Mouse (Mus musculus): ENCODE data around the gene Fhl2. TPM values are rescaled to one million over a fixed set of nuclear protein-coding genes. Genes with fewer than 3 reads are reported as not detected.
"Not testable (repeated sequence)": the region's sequence is repeated elsewhere in the genome, so short reads cannot be mapped to it uniquely, and the experiment has no call there.

Gene Fhl2
- total RNA-seq, 1 experiment from 2014 or later, result not detected

DNA sequence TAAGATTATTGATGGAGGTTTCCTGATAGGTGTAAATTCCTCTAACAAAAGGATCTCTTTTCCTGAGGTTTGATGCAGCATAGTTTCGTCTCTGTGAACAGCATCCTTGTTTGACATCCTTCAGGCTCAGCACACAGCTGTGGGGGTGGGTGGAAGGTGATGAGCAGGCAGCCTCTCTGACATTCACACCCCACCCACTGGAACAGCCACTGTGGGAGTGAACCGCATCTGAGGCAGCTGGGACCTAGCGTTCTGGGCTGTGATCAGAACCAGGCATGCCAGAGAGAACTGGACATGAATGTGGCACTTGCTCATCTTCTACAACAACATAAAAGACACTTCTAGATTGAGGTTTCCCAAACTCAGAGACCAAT, 3.1 kb upstream of the Fhl2 start:
- ATAC-seq (replicated peaks in 1 of 2; ENCODE audit: insufficient read depth in 1 of 2, low FRiP score in 2 of 2, low TSS enrichment in 1 of 2, low read depth in 1 of 2, poor library complexity in 2 of 2, severe bottlenecking in 2 of 2), result no peak

DNA sequence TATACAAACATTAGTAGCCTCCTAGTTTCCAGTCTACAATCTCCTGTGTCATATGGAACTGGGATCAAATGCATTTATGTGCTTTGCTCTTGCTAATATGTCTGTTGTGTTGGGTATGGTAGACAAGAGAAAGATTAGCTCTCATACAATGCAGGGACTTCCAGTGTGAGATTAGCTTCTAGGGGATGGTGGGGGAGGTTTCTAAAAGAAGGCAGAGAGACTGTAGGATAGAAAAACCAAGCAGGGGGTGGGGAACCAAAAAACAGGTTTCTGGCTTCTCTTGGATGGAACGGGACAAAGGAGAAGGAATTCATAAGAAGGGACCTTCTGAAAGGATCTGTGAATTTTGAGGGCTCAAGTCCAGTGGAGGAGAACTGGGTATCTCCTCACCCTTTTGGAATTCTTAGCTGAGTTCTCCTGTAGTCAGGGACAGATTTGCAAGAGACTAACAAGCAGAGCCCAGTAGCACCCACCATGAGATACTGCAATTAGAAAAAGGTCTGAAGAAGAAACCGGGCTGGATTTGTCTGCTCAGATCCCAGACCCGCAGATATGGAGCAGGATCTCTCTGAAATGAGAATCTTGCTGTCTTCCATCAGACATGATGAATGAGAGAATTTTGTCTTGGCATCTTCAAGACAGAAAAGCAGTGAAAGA, 2.6 kb upstream of the Fhl2 start:
- no peak for ATAC-seq (replicated peaks in 1 of 2; ENCODE audit: insufficient read depth in 1 of 2, low FRiP score in 2 of 2, low TSS enrichment in 1 of 2, low read depth in 1 of 2, poor library complexity in 2 of 2, severe bottlenecking in 2 of 2)

DNA sequence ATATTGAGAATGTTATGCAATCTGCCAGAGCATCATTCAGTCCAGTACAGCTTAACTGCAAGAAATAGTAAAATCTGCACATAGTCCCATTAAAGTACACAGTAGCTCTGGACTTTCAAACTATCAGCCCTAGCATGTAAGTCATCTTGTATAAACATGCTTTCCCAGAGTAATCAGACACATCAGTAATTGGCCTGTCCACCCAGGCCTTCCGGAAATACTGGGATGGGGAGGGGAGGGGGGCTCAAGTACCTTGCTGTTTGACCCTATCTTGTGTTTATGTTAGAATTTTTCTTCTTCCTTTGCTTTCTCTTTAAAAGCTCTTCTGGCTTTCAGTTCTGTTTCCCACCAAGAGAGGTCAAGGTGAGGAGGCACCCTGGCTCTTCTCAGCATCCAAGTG, 725 bp downstream of the Fhl2 start:
- no peak for ATAC-seq (replicated peaks in 1 of 2; ENCODE audit: insufficient read depth in 1 of 2, low FRiP score in 2 of 2, low TSS enrichment in 1 of 2, low read depth in 1 of 2, poor library complexity in 2 of 2, severe bottlenecking in 2 of 2)

DNA sequence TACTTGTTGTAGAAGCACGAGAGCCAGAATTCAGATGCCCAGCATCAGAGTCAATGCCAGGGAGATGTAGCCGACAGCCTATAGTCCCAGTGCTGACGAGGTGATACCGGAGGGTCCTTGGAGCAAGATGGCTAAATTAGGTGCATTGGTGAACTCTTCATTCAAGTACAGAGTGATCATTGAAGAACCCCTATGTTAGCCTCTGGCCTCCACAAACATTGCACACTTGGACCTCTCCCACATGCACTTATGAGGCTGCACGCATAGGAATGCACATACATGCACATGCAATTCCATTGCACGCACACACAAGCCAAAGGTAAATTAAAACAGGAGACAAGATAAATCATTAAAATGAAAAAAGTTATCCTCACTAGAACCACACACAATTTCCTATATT, 3.4 kb downstream of the Fhl2 start:
- ATAC-seq (replicated peaks in 1 of 2; ENCODE audit: insufficient read depth in 1 of 2, low FRiP score in 2 of 2, low TSS enrichment in 1 of 2, low read depth in 1 of 2, poor library complexity in 2 of 2, severe bottlenecking in 2 of 2), result no peak

DNA sequence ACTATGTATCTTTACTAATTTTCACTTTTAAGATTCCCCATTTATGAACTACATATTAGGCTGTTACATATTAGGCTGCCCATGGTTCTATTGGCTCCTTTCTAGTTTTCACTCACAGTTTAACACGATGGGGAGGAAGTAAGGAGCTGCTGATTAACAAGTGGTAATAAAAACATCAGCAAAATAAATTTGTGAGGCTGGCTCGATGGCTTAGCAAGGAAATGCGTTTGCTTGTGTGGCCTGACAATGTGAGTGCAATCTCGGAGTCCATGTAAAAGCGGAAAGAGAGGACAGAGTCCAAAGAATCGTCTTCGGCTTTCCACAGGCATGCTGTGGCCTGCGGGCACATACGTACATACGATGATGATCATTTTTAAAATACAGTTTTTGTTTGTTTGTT, 4.3 kb downstream of the Fhl2 start:
- ATAC-seq (replicated peaks in 1 of 2; ENCODE audit: insufficient read depth in 1 of 2, low FRiP score in 2 of 2, low TSS enrichment in 1 of 2, low read depth in 1 of 2, poor library complexity in 2 of 2, severe bottlenecking in 2 of 2), result 0 out of 4 replicates have a peak, but pooled peaks of 1 of the 2 experiments have one; percentile 22

DNA sequence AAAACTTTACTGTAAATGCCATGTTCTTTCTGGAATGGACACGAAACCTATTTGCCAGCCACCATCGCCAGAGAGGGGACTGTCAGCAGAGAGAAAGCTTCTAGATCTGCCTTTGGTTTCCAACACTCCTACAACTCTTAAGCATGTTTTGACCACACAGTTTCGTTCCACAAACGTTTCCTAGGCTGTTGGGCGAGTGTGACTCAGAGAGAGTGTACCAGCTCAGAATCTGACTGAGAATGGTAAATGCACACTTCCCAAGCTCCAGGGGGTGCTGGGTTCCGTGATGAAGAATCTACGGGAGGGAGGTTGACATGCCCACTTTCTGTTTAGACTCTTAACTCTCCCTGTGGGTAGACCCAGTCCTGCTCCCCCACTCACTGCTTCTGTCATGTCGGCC, 5.7 kb downstream of the Fhl2 start:
- ATAC-seq (replicated peaks in 1 of 2; ENCODE audit: insufficient read depth in 1 of 2, low FRiP score in 2 of 2, low TSS enrichment in 1 of 2, low read depth in 1 of 2, poor library complexity in 2 of 2, severe bottlenecking in 2 of 2), result no peak

DNA sequence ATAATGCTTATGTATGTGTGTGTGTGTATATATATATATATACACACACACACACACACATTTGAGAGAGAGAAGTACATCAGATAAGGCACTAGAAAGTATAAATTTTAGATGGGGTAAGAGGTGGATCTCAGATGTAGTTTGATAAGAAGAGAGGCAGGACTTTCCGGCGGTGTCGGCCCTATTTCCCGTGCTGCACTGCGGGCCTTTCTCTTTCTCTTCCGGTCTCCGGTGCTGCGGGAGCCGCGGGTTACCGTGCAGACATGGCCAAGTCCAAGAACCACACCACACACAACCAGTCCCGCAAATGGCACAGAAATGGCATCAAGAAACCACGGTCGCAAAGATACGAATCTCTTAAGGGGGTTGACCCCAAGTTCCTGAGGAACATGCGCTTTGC, 7.9 kb downstream of the Fhl2 start:
- ATAC-seq (replicated peaks in 1 of 2; ENCODE audit: insufficient read depth in 1 of 2, low FRiP score in 2 of 2, low TSS enrichment in 1 of 2, low read depth in 1 of 2, poor library complexity in 2 of 2, severe bottlenecking in 2 of 2), result not testable (repeated sequence)

DNA sequence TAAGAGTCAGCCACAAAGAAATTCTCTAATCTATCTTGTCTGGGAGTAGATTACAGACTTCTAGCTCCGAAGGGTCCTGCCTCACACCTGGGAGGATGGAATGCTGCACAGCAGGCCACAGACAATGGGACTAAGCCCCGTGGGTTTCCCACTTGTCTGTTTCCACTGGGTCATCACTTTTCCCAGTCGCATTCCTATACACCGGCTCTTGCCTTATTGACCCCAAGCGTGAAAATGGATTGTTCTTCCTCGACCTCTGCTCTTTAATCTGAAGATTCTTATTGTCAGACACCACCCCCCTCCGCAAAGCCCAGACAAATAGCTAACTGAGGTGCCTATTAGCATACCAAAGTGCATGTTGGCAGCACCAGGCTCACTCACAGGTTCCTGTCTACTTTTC, 10.4 kb downstream of the Fhl2 start:
- no peak for ATAC-seq (replicated peaks in 1 of 2; ENCODE audit: insufficient read depth in 1 of 2, low FRiP score in 2 of 2, low TSS enrichment in 1 of 2, low read depth in 1 of 2, poor library complexity in 2 of 2, severe bottlenecking in 2 of 2)

DNA sequence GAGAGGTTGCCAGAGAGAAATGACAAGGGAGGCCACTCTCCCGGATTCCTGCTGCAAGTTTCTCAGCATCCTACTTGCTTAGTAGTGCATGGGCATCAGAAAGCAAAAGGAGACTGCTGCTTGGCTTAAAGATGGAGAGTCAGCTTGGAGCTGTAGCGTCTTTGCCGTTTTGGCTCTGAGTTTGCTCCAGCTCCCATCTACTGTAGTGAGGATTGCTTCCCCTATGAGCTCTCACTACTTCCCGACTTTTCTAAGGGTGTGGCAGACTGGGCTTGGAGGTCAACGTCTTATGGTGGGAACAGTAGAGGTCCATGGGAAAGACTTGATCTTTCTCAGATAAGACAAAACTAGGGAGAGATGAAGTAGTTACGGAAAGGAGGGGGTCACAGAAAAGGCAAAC, 15.9 kb downstream of the Fhl2 start:
- ATAC-seq (replicated peaks in 1 of 2; ENCODE audit: insufficient read depth in 1 of 2, low FRiP score in 2 of 2, low TSS enrichment in 1 of 2, low read depth in 1 of 2, poor library complexity in 2 of 2, severe bottlenecking in 2 of 2), result no peak

DNA sequence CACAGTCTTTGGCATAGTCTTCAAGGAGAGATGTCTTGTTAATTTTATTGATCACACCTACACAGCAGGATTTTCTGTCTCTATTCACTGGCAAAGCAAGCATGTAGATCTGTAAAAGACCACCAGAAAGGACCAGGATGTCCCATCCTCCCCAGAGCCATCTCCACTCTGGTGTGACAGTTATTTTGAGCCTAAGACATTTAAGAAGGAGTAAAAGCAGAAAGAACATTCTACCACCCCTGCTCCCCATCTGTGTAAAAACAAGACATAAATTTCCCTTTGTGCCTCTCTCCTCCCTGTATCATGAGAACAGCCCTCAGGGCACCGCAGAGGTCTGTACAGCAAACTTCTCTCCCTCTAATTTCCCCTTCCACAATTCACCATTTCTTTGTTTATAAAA, 18.0 kb downstream of the Fhl2 start:
- ATAC-seq (replicated peaks in 1 of 2; ENCODE audit: insufficient read depth in 1 of 2, low FRiP score in 2 of 2, low TSS enrichment in 1 of 2, low read depth in 1 of 2, poor library complexity in 2 of 2, severe bottlenecking in 2 of 2), result no peak

DNA sequence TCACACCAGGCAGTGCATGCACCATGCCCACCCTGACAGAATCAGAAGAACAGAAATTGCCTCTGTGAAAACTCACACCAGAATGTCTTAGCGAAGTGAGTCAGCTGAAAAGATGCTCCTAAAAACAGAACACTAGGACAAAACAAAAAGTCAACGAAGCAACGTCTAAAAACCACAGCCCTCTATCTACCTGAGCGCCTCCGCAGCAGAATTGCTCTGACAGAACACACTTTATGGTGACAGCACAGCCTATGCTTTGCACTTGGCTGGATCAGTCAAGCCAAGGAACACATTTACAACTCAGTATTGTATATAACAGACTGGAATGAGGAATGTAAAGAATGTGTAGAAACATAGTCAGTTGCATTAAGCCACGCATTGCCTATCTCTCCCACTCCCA, 18.4 kb downstream of the Fhl2 start:
- ATAC-seq (replicated peaks in 1 of 2; ENCODE audit: insufficient read depth in 1 of 2, low FRiP score in 2 of 2, low TSS enrichment in 1 of 2, low read depth in 1 of 2, poor library complexity in 2 of 2, severe bottlenecking in 2 of 2), result no peak

DNA sequence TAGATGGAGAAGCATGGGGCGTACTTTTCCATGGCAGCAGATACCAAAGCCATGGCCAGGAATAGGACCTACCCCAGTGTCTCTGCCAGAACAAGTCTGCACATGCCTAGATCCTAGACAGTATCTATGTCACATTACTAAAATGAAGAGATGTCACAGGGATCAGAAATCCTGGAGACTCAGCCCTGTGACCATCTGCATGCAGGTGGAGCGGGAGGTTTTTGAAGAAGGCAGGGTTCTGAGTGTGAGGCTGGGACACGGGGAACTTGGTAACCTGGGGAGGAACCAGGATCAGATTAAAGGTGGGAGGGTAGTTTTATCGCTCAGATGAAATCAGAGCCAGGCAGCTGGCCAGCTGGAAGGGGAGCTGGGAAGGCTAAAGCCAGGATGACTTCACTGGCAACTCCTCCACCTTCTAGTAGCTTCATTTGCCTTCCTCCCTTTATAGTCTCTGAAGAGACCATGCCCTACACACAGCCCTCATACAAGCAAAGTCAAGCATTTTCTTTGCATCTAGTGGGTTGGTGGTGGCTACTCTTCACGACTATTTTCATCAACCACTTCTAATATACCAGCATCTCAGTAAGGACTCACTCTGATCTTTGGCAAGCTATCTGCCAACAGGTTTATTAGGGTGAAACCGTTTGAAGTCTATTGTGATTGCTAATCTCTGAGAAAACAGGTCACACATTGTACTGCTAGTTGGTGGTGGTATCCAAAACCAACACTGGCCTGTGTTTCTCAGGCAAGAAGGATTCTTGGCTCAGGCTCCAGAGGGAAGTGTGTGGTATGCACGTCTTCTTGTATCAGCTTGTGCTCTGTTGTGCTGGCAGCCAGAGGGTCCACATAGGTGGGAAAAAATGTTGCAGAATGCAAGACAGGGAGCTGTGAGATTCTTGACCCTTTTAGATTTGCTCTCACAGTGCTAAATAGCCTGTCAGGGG, 23.2 kb downstream of the Fhl2 start:
- ATAC-seq (replicated peaks in 1 of 2; ENCODE audit: insufficient read depth in 1 of 2, low FRiP score in 2 of 2, low TSS enrichment in 1 of 2, low read depth in 1 of 2, poor library complexity in 2 of 2, severe bottlenecking in 2 of 2), result no peak

DNA sequence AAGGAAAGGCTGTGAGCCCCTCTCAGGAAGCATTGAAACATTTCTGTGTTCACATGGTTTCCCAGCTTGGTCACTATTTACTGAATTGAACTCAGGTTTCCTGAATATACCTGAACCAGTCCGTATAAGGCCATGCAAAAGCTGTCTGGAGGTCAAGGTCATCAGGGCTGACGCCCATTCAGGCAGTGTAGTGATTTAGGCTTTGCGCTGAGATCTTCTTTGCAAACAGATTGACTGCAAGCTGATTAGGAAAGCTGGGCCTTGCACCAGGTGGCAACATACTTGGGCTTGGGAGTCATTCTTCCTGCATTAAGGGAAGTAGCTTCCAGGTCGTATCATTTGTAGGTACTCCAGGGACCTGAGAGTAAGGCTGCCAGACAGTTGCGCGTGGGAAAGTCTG, 25.0 kb downstream of the Fhl2 start:
- no peak for ATAC-seq (replicated peaks in 1 of 2; ENCODE audit: insufficient read depth in 1 of 2, low FRiP score in 2 of 2, low TSS enrichment in 1 of 2, low read depth in 1 of 2, poor library complexity in 2 of 2, severe bottlenecking in 2 of 2)

DNA sequence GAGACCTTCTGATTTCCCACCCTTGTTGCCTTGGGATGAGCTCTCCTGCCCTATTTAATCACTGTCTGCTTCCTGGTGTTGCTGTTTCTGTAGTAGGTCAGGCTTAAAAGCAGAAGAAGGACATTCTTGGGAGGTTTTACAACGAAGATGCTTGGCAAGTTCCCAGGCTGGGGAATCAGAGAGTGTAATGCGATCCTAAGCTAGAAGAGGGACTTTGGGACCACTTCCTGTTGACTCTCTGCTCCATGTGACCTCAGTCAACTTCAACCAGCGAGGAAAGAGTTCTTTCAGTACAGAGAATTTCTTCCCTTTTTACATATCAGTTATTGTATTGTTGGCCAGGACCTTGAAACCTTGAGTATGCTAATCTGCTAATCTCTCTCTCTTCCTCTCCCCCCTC, 25.7 kb downstream of the Fhl2 start:
- peak; percentile 12 to 33; a peak in 1 of 4 replicates for ATAC-seq (replicated peaks in 1 of 2; ENCODE audit: insufficient read depth in 1 of 2, low FRiP score in 2 of 2, low TSS enrichment in 1 of 2, low read depth in 1 of 2, poor library complexity in 2 of 2, severe bottlenecking in 2 of 2)

DNA sequence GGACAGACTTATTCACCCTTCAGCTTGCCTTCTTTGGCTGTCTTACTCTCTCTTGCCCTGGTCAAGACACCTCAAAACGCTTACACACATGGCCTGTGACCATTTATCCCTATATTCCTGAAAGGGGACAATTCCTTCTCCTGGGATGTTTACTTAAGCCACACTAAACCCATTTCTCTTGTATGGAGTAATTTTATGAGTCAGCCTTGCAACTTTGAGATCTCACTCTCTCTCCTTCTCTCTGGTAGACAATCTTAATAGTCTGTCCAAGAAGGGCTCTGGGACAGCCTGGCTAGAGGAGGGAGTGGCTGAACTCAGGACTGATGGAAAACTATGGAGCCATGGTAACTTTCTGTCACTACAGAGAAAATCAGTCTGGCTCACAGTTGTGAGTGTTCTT, 27.1 kb downstream of the Fhl2 start:
- no peak for ATAC-seq (replicated peaks in 1 of 2; ENCODE audit: insufficient read depth in 1 of 2, low FRiP score in 2 of 2, low TSS enrichment in 1 of 2, low read depth in 1 of 2, poor library complexity in 2 of 2, severe bottlenecking in 2 of 2)

DNA sequence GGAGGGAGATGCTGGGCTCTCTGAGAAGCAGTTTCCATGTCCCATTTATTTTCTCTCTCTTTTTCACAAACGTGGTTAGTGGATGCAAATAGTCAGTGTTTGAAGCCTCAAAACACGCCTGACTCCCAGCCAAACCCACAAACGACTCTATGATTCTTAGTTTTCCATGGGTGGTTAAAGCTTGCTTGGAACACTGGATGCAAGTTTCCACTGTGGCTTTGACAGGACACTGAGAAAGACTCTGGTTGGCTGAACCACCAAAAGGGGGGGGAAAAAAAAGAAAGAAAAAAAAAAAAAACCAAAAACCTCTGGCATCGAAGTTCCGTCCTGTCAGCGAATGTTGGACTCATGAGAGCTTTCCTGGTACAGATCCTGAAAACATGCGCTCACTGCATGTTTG, 27.6 kb downstream of the Fhl2 start:
- ATAC-seq (replicated peaks in 1 of 2; ENCODE audit: insufficient read depth in 1 of 2, low FRiP score in 2 of 2, low TSS enrichment in 1 of 2, low read depth in 1 of 2, poor library complexity in 2 of 2, severe bottlenecking in 2 of 2), result peak in 1 of 2 experiments; percentile 10; a peak in 2 of 4 replicates

DNA sequence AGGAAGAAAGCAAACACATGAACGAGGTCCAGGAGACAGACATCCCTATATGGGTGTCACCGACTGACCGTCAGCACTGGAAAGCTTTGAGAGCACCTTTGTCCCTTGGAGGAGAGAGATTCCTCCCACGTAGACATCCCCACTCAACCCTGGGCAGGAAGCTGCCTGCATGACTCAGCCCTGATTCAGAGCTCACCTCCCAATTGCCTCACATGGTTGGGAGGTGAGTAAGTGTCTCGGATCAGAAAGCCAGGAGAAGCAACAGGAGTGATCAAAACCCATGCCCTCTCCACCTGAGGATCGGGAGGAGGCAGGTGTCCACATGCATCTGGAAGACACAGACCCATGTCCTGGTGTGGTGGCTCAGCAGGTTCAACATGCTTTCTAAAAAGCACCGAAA, 28.2 kb downstream of the Fhl2 start:
- no peak for ATAC-seq (replicated peaks in 1 of 2; ENCODE audit: insufficient read depth in 1 of 2, low FRiP score in 2 of 2, low TSS enrichment in 1 of 2, low read depth in 1 of 2, poor library complexity in 2 of 2, severe bottlenecking in 2 of 2)

DNA sequence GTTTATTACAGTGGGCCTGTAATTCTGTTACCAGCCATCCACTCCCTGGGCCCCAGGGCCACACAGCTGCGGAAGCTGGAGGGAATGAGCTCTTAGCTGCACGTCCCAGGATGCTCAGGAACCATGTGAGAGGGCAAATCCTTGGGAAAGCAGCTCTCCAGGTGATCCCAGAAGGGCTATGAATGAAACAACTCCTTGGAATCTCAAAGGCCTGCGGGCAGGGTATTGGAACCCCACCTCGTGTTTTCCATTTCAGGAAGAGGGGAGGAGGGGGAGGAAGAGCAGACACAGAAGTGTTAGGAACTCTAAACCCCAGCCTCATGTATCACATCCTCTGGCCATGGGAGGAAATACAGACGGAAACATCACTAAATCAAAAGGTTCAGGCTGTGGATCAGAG, 28.8 kb downstream of the Fhl2 start:
- ATAC-seq (replicated peaks in 1 of 2; ENCODE audit: insufficient read depth in 1 of 2, low FRiP score in 2 of 2, low TSS enrichment in 1 of 2, low read depth in 1 of 2, poor library complexity in 2 of 2, severe bottlenecking in 2 of 2), result no peak

DNA sequence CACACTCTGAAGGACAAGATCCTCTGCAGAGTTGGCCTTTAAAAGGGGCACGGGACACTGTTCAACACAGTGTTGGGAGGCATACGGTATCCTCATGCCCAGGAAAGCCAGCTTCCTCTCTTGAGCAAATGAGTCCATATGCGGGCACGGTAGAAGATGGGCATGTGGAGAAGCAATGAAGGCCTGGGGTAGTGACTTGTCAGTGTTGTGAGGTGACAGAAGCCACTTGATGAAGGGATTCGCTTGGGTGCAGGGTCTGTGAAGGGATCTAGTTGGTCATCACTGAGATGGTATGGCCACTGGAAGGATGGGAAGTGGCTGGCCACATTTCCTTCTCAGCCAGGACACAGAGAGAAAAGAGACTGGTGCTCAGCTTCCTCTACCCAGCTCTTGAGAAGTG, 32.2 kb downstream of the Fhl2 start:
- no peak for ATAC-seq (replicated peaks in 1 of 2; ENCODE audit: insufficient read depth in 1 of 2, low FRiP score in 2 of 2, low TSS enrichment in 1 of 2, low read depth in 1 of 2, poor library complexity in 2 of 2, severe bottlenecking in 2 of 2)
